Mouse (Mus musculus): Measurements from ENCODE around the gene Egr2. TPM values are rescaled to one million over a fixed set of nuclear protein-coding genes. Genes with fewer than 3 reads are reported as not detected.

The Egr2 gene
- total RNA-seq, 2 experiments from 2014 or later, result 1.2 to 1.5 TPM

Other genes starting within 250 kb of the Egr2 start
- 10 to 100 TPM; 23.3 to 23.8 TPM for gene Ado, start 13.5 kb downstream of the Egr2 start, total RNA-seq (2021)